Mouse (Mus musculus) embryonic facial prominence, embryonic 14.5 days (tissue): ENCODE measurements around the gene Omp. TPM values are rescaled to one million over a fixed set of nuclear protein-coding genes. Genes with fewer than 3 reads are reported as not detected.
A peak's percentile ranks its signal among the peaks of the same experiment; 100 is the strongest.
"Not testable (repeated sequence)": the region's sequence is repeated elsewhere in the genome, so short reads cannot be mapped to it uniquely, and the experiment has no call there.

Experiments
- ATAC-seq: fragments of 200-750 bp; cut with Nextera tagmentation; 2 replicates; pipeline ENCODE4 v1.8.0; 2017; ENCODE audit warnings: low read depth, moderate number of reproducible peaks, moderate TSS enrichment
- DNase-seq: peaks from one replicate; pipeline ENCODE4 v3.0.0-alpha.2; 2015; ENCODE audit warnings: low spot score
- H3K27ac ChIP-seq: fragments of 300-500 bp; sonication (generic); replicated peaks from 2 replicates; pipeline ENCODE4 v1.5.1; 2014; ENCODE audit warnings: low read depth, mild to moderate bottlenecking, low read length, moderate library complexity
- H3K27me3 ChIP-seq: fragments of 300-500 bp; sonication (generic); replicated peaks from 2 replicates; pipeline ENCODE4 v1.6.1; 2014; ENCODE audit warnings: low read length; ENCODE audit not compliant: control insufficient read depth, insufficient read depth
- H3K36me3 ChIP-seq: fragments of 300-500 bp; sonication (generic); 2 replicates; pipeline ENCODE4 v1.6.1; 2014; ENCODE audit warnings: low read length, mixed read lengths; ENCODE audit not compliant: control insufficient read depth, insufficient read depth
- H3K4me1 ChIP-seq: fragments of 300-500 bp; sonication (generic); 2 replicates; pipeline ENCODE4 v1.6.1; 2014; ENCODE audit warnings: antibody characterized with exemption, low read length; ENCODE audit not compliant: control insufficient read depth, insufficient read depth
- H3K4me2 ChIP-seq: fragments of 300-500 bp; sonication (generic); 2 replicates; pipeline ENCODE4 v1.6.1; 2014; ENCODE audit warnings: low read depth, mild to moderate bottlenecking, low read length, moderate library complexity, mixed read lengths
- H3K4me3 ChIP-seq: fragments of 300-500 bp; sonication (generic); 2 replicates; pipeline ENCODE4 v1.5.1; 2014; ENCODE audit warnings: low read depth, mild to moderate bottlenecking, low read length
- H3K9ac ChIP-seq: fragments of 300-500 bp; sonication (generic); 2 replicates; pipeline ENCODE4 v1.6.1; 2014; ENCODE audit warnings: low read depth, mild to moderate bottlenecking, low read length, moderate library complexity, mixed read lengths
- H3K9me3 ChIP-seq: fragments of 300-500 bp; sonication (generic); 2 replicates; pipeline ENCODE4 v1.6.1; 2016; ENCODE audit warnings: low read length; ENCODE audit not compliant: control insufficient read depth
- WGBS: fragments of 180-500 bp; shearing (Covaris S2); extraction: QIAGEN DNeasy Blood & Tissue Kit; methylation state at CpG from one replicate; pipeline ENCODE4 v1.1.7; 2014; 5-methylcytosine and 5-hydroxymethylcytosine counted together
- polyA plus RNA-seq: library from polyadenylated mRNA; unstranded; fragments of >200 nt; fragmentation: Nextera tagmentation; extraction: Ambion mirVana; gene quantifications from 2 replicates; pipeline ENCODE4 v1.2.1, GENCODE M21; 2014

Gene Omp
- polyA plus RNA-seq, 1 experiment from 2014 or later, result 4.8 TPM

DNA sequence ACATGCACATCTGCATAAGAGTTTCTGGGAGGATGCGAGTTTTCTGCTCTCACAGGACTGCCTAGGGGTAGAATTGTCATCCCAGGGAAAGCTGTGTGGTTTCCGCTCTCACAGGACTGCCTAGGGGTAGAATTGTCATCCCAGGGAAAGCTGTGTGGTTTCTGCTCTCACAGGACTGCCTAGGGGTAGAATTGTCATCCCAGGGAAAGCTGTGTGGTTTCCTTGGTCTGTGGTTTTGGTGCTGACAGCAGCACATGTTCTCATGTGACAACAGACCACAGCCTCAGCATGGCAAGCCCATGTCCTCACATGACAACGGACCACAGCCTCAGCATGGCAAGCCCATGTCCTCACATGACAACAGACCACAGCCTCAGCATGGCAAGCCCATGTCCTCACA lies 42.0 kb upstream of the Omp start:
- WGBS, result 47% methylated on average over 3 of the region's 3 CpGs
- not testable (repeated sequence) for H3K4me3 ChIP-seq, H3K4me2 ChIP-seq, H3K27me3 ChIP-seq, DNase-seq, H3K36me3 ChIP-seq, H3K9ac ChIP-seq, H3K4me1 ChIP-seq, H3K9me3 ChIP-seq, ATAC-seq, H3K27ac ChIP-seq

DNA sequence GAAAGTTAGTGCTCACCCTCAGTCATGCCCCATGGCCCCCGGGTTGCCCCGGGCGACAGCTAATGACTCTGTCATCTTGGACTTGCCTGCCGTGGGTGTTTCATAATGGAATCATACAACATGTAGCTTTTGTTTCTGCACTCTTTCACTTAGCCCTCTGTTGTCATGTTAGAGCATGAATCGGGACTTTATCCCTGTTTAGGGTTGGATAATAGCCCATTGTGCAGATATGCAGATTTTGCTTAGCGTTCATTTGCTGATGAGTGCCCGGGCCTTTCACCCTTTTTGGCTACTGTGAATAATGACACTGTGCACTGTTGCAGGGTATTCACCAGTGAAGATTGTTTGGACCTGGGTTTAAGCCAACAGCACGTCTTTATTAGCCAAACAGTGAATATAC lies 41.3 kb upstream of the Omp start:
- no peaks in the 10 kb centered on the region; the same call in 1 of the 2 replicates for H3K27me3 ChIP-seq
- no peak overlapping the region for H3K9ac ChIP-seq
- WGBS, result 66% methylated on average over 8 of the region's 8 CpGs
- no peak overlapping the region for H3K4me3 ChIP-seq
- no peaks in the 10 kb centered on the region for H3K4me1 ChIP-seq
- ATAC-seq (peak; percentile 44; the same call in 1 of the 2 replicates), DNase-seq (no peak)
- H3K4me2 ChIP-seq, result no peak overlapping the region
- H3K36me3 ChIP-seq, result no peaks in the 10 kb centered on the region
- H3K27ac ChIP-seq, result no peak overlapping the region
- no peaks in the 10 kb centered on the region for H3K9me3 ChIP-seq

DNA sequence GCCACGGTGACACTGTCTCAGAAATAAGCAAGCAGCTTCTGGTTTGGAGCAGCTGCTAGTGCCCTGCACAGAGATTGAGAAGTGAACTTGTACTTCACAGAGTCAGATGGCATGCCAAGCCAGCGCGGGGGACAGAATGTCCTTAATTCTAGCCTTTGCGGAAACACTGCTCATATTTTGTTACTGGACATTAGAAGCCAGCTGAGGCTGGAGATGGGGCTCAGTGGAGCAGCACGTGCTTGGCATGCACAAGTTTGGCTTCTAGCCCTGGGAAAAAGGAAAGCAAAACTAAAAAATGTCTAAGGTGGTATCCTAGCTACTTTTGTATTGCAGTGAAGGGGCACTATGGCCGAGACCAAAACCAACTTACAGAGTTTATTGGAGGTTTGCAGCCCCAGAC lies 40.0 kb upstream of the Omp start:
- WGBS, result 72% methylated on average over 6 of the region's 6 CpGs
- no peaks in the 10 kb centered on the region for H3K4me1 ChIP-seq
- H3K9ac ChIP-seq, result no peak overlapping the region
- no peak overlapping the region for H3K27ac ChIP-seq
- no peaks in the 10 kb centered on the region for H3K36me3 ChIP-seq
- no peaks in the 10 kb centered on the region for H3K9me3 ChIP-seq
- H3K4me3 ChIP-seq, result no peak overlapping the region
- 0 out of 2 replicates have a peak, but pooled peaks have one; percentile 26 for ATAC-seq
- H3K27me3 ChIP-seq, result no peaks in the 10 kb centered on the region
- H3K4me2 ChIP-seq, result no peak overlapping the region
- no peak for DNase-seq

DNA sequence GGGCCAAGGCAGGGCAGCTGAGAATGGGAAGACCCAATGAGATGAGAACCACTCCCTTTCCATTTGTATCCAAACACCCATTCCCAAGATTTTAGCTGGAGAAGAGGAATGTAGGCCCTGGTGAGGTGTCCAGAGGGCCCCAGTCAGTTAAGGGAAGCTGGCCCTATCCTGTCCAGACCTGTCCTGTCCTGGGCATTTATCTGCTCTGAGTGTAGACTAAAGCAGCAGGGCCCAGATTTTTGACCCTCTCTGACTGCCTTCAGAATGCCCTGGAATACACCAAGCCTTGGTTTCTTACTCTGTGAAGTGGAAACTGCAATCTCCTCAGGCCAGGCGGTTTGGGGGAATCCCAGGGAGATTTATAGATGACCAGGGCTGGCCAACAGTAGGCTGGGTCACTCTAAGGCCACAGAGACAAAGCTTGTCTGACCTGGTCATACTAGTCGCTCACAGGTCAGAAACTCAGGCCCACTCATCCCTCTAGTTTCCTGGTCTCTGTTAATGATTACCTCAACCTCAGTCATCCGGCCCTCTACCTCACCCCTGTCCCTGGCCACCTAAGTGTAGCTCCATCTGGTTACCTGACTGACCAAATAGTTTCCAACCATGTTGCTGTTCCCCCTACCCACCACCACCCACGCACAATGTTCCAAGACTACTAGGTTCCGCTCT lies 33.4 kb upstream of the Omp start:
- Histone ChIP-seq H3K27me3 (no peaks in the 10 kb centered on the region), H3K27ac (no peak overlapping the region), H3K9me3 (no peaks in the 10 kb centered on the region), H3K4me1 (peaks cover 4% of the 10 kb centered on the region; the same call in 1 of the 2 replicates), H3K4me2 (peak overlapping the region; percentile 72), H3K9ac (peak overlapping the region; percentile 71), H3K4me3 (peak overlapping the region; percentile 74), H3K36me3 (no peaks in the 10 kb centered on the region)
- ATAC-seq, result peak; percentile 23; the same call in 1 of the 2 replicates
- WGBS, result 83% methylated on average over 5 of the region's 5 CpGs
- DNase-seq, result no peak

DNA sequence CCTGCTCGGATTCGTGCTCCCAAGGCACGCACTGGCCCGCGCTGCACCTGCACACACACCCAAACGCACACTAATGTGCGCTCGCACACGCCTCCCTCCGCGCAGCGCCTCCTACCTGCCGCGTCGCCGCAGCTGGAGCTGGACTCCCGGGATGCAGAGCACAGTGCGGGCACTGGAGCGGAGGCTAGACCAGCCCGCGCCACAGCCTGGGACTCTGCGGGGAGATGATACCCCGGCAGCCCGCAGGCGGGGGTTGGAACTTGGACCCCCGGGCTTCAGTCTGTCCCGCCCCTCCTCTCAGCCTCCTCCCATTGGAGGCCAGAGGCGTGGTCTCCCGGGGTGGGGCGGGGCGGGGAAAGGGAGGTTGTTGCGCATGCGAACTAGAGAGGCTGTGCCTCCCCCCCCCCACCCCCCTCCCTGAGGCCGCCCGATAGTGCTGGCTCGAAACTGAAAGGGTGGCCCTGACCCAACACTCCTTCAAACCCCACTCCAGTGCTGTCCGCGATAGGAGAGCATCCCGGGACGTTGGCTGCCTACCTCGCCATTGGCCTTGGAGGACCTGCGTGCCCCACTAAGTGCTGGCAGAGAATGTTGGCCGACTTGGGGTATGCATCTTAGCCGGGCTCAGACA lies 32.7 kb upstream of the Omp start, which contains the start of gene Capn5:
Gene Capn5, minus strand, starts transcription at position 346 of the 631 bp plus-strand sequence.
- WGBS, result 3% methylated on average over 25 of the region's 44 CpGs
- Histone ChIP-seq H3K4me2 (peak within 1 kb of the TSS; percentile 72), H3K9me3 (no peaks in the 10 kb centered on the region), H3K36me3 (no peaks in the 10 kb centered on the region), H3K4me1 (peaks cover 4% of the 10 kb centered on the region; the same call in 1 of the 2 replicates), H3K4me3 (peak within 1 kb of the TSS; percentile 74), H3K9ac (peak within 1 kb of the TSS; percentile 71), H3K27me3 (no peaks in the 10 kb centered on the region), H3K27ac (no peak within 1 kb of the TSS)
- ATAC-seq (peak; percentile 91), DNase-seq (peak; percentile 84)

DNA sequence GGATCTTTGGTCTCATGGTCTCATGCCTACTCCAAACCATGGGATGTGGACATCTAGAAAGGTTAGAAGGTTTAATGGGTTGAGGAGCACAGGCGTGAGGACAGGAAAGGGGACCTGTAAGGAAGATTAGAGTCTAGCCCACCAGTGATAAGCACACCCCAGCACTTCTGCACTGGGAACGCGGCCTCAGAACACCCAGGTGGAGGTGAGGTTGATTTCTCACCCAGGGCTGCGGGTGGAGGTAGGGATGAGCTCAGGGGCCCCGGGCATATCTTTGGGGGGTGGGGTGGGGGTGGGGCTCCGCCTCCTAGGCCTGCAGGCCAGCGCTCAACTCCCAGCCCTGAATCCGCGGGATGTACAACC lies 32.2 kb upstream of the Omp start:
- Histone ChIP-seq H3K9ac (peak overlapping the region; percentile 71), H3K27me3 (no peaks in the 10 kb centered on the region), H3K27ac (no peak overlapping the region), H3K4me3 (peak overlapping the region; percentile 74), H3K36me3 (no peaks in the 10 kb centered on the region), H3K9me3 (no peaks in the 10 kb centered on the region), H3K4me2 (peak overlapping the region; percentile 72), H3K4me1 (peaks cover 4% of the 10 kb centered on the region; the same call in 1 of the 2 replicates)
- WGBS, result 9% methylated on average over 6 of the region's 9 CpGs
- no peak; the same call in 1 of the 2 replicates for ATAC-seq
- no peak for DNase-seq

DNA sequence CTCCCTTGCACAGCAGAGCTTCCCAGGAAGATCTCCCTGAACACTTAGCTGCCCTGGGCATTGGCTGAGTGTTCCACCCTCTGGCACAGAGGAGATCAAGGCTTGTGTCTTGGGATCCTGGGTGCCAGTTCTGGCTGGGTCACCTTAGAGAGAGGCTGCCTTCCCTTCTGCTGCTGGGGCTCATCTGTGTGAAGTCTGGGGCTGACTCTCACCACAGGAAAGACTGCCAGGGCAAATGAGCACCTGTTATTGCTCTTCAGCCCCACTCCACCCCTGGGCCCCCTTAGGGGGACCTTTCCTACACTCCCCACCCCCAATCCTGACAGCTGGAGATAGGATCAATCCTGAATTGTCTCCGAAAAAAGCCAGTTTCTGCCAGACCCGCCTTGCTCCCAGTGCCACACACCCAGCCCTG lies 31.8 kb upstream of the Omp start:
- 0 out of 2 replicates have a peak overlapping the region, but pooled peaks have one; percentile 71 for H3K9ac ChIP-seq
- no peaks in the 10 kb centered on the region for H3K36me3 ChIP-seq
- peaks cover 4% of the 10 kb centered on the region; the same call in 1 of the 2 replicates for H3K4me1 ChIP-seq
- WGBS, result 48% methylated on average over 2 of the region's 2 CpGs
- H3K27me3 ChIP-seq, result no peaks in the 10 kb centered on the region
- ATAC-seq (no peak), DNase-seq (no peak)
- no peaks in the 10 kb centered on the region for H3K9me3 ChIP-seq
- no peak overlapping the region for H3K27ac ChIP-seq
- H3K4me3 ChIP-seq, result peak overlapping the region; percentile 74
- H3K4me2 ChIP-seq, result peak overlapping the region; percentile 72

DNA sequence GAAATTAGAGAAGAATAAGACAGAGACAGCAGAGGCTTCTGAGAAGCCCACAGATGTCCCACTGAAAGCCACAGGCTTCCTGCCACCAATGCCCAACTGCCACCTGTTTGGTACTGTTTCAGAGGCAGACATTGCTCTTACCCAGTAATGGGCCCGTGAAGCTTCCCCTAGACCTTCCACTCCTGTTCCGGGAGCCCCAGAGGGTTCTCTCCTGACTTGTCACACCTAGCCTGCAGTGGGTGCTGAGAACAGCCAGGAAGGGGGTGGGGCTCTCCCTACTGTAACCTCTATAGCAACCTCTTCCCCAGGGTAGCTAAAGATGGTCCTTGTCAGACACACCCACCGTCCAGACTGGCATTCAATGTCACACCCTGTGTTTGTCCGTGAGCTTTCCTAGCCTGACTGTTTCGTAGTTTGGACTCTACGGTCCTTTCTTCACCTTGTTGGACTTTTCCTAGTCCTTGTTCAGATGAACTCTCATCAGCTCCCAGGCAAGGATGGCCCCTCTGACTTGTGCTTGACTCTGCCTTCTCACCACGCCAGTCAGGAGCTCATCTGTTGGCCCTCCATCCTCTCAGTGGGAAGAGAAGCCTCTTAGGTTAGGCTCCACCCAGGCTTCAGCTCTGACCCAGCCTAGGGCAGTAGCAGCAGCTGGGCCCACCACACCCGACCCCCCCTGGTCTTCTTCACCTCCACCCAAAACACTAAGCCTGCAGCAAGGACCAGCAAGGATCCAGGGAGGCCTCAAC lies 31.2 kb upstream of the Omp start:
- Histone ChIP-seq H3K36me3 (no peaks in the 10 kb centered on the region), H3K4me3 (no peak overlapping the region), H3K27me3 (no peaks in the 10 kb centered on the region), H3K9me3 (no peaks in the 10 kb centered on the region), H3K27ac (no peak overlapping the region), H3K9ac (no peak overlapping the region), H3K4me1 (peaks cover 7% of the 10 kb centered on the region; the same call in 1 of the 2 replicates), H3K4me2 (peak overlapping the region; percentile 72)
- WGBS, result 74% methylated on average over 8 of the region's 8 CpGs
- DNase-seq (no peak), ATAC-seq (no peak)
